Mouse (Mus musculus) mature B cell (primary cell): ENCODE measurements around the gene Slc8b1.

ENCODE experiments used
- in situ Hi-C: fragments of 300-500 bp; cut with MboI; formaldehyde crosslinking; loops from 2 replicates; pipeline ENCODE4 v1.14.3; 2019

Gene Slc8b1

DNA sequence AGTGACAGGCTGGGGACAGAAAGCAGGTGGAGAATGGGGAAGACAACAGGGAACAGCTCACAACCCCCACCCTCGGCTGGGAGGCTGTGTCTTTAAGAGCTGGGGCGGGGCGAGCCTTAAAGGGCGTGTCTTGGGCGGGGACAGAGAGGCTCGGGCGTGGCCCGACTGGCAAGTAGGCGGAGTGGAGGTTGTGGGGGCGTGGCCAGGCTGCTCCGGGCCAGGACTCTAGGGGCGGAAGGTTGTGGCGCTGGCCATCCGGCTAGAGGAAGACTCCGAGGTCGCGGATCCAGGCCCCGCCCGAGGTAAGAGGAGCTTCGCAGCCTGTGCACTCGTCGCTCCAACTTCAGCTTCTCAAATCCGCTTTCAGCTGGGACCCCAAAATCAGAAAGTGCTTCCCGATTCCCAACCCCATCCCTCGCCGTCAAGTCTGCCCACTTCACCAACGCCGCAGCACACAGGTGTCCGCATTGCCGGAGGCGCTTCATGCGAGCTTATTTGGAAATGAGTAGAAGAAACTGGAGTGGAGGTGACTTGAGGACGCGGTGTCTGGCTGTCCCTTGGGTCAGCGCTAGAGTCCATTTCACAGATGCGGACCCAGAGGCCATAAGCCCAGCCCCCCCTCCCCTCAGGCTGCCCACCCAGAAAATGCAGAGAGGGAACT, at the start of gene Slc8b1:
Slc8b1 (plus strand) TSS at position 187 of the 661 bp plus-strand sequence.
- in situ Hi-C loops: loop anchor here (25.0 kb wide), 1 partner anchor 201 kb away; the partner anchor contains the start of gene Dtx1

DNA sequence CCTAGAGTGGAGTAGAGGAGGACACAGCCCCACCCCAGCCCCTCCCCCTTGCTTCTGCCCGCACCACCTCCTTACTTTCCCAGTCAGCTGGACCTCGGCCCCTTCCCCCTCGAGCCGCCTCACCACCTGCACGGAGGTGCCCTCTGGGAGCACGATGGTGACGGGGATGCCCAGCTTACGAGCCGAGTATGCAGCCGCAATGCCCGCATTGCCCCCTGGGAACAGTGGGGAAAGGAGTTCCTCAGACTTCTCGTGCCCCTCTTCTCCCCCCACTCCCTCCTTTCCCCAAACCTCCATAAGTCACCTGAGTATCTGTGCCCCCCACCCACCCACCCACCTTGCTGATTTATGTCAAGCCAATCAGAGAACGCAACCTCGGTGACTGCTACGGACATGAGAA, 49.1 kb upstream of the Slc8b1 start:
- in situ Hi-C loops: no loop called here

DNA sequence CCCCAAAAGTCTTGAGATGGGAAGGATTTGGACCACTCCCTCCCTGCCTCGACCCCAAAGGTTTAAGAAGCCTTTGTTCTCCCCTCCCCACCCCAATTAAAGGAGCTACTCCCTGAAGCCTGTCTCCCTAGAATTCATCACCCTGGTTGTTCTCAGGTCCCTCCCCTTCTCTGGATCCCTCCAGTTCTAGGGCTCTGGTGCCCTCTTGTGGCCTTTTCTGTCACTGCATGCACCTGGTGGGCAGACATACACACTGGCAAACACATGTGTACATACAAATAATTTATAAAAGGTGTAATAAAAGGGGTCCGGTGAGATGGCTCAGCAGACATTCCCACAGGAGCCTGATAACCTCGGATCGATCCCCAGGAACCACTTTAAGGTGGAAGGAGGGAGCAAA, 46.6 kb upstream of the Slc8b1 start:
- in situ Hi-C loops: no loop called here

DNA sequence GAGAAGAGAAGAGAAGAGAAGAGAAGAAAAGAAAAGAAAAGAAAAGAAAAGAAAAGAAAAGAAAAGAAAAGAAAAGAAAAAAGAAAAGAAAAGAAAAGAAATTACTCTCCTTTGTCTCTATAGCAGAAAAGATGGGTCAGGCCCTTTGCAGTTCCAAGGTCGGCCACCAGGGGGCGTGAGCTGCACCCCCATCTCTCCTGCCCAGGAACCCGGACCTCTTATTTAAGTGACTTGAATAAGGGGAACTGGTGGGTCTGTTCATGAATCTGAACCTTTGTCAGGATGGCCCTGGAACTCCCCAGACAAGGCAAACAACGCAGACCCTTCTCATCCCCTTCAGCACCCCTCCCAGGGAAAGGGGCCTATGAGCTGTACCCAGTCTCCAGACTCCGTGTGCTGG, 45.9 kb upstream of the Slc8b1 start:
- in situ Hi-C loops: no loop called here

DNA sequence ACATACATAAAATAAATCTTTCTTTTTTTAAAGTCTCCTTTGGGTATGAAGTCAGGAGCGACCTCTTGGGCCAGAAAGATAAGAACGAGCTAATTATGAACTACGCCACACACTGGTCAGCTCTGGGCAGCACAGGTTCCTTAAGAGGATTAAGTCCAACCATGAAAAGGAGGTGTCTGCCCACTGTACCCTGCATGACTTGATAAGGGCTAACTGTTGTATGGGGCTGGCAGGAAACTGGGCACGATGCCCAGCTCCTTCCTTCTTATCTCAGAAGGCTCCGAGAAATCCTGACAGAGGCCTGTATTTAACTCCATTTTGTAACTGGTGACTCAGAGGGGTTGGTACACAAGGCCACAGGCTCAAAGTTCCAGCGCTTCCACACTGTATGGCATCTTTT, 45.1 kb upstream of the Slc8b1 start:
- in situ Hi-C loops: no loop called here

DNA sequence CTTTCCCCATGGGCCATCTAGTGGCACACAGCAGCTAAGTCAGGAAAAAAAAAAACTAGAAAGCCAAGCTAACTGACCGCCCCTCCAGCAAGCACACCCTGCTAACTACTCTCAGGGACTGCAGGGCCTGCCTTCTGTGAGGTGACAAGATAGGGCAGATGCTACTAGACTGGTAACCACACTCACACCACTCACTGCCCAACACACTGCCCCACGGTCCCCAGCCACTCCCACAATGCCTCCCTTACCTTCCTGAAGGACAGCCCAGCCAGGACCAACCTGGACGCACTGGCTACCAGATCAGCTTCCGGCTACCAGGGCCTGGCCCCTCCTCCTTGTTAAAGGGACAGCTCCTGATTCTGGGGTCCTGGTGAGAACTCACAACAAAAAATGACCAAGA, 43.9 kb upstream of the Slc8b1 start:
- in situ Hi-C loops: no loop called here

DNA sequence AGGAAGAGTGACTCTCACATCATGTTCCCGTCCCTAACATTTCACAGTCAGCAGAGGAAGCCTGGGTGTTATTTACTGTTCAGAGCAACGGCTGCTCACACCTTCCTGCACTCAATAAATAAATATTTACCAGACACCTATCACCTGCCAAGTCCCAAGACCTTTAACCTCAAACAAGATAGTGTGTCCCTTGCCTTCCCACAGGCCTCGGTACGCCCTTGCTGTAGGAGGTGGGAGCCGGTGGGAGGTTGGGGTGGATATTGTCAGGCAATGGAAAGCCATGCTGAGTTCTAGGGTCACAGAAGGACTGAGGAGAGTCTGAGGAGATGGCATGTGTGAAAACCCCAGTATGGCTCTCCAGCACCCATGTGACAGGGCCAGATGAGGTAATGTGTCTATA, 42.6 kb upstream of the Slc8b1 start:
- in situ Hi-C loops: no loop called here

DNA sequence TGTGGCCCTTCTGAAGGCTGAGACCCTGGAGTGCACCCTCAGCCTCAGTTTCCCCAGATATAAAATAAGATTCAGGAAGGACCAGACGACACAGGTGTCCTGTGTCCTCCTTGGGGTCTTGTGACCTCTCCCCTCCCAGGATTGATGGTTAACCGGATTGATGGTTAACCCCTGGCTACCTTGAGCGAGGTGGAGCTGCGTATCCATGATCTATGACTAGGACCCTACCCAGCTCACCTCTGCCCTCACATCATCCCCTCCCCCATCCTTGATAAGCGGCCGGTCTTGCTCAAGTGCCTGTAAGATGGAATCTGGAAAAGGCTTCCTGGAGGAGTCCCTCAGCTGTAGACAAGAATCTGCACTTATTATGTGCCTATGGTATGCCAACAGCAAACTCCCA, 42.1 kb upstream of the Slc8b1 start:
- in situ Hi-C loops: no loop called here

DNA sequence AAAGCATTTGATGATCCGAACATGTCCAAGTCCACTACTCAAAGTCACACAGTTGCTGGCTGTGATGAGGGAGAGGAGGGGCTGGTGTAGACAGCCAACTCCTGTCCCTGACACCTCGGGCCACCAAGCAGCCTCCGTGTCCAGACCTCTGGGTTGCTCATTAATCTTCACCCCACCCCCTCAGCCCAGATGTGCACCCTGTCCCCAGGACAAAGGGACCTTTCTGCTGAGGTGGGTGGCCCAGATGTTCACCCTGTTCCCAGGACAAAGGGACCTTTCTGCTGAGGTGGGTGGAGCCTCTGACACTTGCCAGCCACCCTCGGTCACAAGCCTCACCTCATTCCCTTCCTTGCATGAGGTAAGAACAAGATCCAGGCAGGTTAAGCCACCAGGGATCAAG, 39.4 kb upstream of the Slc8b1 start:
- in situ Hi-C loops: no loop called here

DNA sequence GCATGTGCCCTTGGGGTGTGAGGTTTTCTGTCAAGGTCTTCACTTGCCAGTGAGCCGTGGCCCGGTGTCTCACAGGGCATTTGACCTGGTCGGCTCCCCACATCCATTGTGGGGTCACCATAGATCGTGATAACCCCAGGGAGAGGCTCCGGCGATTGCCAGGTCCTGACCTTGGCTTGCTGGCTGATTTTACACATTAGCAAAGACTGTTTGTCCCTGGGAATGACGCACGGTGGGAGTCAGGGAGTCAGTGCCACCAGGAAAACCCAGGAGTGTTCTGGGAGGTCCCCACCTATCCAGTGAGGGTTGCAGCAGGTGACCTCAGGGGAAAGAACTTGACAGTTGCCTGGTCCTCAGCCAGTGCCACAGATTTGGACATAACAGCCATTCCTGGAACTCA, 38.2 kb upstream of the Slc8b1 start, which contains the start of gene Sdsl:
Sdsl (minus strand) TSS at position 41 of the 400 bp plus-strand sequence.
- in situ Hi-C loops: no loop called here

DNA sequence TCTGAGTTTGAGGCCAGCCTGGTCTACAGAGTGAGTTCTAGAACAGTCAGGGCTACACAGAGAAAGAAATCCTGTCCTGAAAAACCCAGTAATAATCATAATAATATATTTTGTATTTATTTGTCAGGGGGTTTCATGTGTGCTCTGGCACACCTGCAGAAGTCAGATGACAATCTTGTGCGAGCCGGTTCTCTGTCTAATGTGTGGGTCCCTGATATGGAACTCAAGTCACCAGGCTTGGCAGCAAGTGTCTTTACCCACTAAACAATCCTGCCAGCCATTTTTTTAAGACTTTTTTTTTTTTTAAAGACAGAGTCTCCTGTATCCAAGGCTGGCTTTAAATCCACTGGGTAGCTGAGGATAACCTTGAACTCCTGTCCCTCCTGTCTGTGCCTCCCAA, 37.6 kb upstream of the Slc8b1 start:
- in situ Hi-C loops: no loop called here

DNA sequence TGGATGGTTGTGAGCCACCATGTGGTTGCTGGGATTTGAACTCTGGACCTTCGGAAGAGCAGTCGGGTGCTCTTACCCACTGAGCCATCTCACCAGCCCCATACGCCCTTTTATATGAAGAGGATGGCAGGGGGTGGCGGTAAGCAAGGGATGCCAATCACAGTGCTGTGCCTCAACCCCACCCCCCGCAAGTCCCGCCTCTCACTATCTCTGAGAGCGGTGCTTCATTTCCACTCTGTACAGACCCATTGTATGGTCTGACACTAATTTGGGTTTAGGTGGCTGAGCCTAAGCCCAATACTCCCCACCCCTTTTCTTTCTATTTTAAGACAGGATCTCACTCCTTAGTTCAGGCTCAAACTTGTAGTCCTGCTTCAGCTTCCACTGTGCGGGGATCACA, 35.1 kb upstream of the Slc8b1 start:
- in situ Hi-C loops: no loop called here

DNA sequence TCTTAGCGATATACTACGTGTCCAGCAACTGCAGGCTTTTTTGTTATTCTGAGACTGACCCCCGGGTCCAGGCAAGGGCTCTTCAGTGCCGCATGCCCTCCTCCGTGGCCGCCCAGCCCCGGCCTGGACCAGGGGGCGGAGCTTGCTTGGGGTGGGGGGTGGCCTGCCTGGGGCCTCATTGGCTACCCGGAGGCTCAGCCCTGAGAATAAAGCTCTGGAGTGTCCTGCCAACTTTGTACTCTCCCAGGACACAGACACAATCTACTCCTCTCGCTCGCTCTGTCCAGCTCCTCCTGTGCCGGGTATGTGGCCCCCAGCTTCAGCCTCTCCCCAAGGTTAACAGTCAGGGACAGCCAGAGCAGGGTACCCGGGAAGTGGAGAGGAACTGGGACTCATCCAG, 34.7 kb upstream of the Slc8b1 start, which contains the start of gene Sds:
Sds (plus strand) TSS at position 231 of the 400 bp plus-strand sequence.
- in situ Hi-C loops: no loop called here

DNA sequence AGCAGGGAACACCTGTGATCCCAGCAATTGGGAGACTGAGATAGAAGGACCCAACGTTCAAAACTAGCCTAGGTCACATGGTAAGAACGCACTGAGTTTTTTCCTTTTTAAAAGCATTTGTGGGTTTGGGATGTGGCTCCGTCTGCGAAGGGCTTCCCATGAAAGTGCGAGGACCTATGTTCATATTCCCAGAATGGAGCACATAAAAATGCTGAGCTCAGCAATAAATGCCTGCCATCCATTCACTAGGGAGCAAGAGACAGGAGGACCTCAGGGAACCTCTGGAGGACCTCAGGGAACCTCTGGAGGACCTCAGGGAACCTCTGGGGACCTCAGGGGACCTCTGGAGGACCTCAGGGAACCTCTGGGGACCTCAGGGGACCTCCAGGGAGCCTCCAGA, 33.0 kb upstream of the Slc8b1 start:
- in situ Hi-C loops: no loop called here

DNA sequence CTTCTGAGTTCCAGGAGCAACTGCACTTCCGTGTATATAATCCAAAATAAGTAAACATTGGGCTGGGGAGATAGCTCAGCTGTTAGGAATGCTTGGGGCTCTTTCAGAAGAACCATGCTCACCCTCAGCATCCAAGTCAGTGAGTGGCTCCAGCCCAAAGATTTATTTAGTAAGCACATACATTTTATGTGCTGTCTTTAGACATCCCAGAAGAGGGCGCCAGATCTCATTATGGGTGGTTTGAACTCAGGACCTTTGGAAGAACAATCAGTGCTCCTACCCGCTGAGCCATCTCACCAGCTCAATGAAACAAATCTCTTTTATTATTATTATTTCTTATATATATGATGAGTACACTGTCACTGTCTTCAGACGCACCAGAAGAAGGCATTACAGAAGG, 31.4 kb upstream of the Slc8b1 start:
- in situ Hi-C loops: no loop called here

DNA sequence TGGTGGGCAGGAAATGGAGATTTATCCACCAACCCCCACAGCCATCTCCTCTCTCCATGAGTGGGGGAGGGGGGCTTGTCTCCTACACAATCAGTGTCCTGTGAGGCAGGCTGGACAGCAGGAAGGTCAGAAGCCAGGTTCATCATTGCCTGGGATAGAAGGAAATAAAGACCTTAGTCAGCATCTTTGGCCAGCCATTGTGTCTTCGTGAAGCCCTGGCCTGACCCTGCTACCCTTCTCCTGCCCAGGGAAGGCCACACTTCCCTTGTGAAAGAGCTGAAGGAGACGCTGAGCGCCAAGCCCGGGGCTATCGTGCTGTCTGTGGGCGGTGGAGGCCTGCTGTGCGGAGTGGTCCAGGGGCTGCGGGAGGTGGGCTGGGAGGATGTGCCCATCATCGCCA, 29.8 kb upstream of the Slc8b1 start:
- in situ Hi-C loops: no loop called here

DNA sequence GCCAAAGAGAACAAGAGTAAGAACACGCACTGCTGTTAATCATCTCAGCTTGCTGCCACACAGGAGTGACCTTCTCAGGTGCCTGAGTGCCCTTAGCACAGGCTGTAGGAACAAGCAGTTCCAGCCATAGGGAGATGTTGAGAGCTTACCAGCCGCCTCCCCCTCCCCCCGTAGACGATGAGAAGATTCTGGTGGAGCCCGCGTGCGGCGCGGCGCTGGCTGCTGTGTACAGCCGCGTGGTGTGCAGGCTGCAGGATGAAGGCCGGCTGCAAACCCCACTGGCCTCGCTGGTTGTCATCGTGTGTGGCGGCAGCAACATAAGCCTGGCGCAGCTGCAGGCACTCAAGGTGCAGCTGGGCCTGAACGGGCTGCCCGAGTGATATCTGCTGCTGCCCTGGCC, 27.6 kb upstream of the Slc8b1 start:
- in situ Hi-C loops: no loop called here

DNA sequence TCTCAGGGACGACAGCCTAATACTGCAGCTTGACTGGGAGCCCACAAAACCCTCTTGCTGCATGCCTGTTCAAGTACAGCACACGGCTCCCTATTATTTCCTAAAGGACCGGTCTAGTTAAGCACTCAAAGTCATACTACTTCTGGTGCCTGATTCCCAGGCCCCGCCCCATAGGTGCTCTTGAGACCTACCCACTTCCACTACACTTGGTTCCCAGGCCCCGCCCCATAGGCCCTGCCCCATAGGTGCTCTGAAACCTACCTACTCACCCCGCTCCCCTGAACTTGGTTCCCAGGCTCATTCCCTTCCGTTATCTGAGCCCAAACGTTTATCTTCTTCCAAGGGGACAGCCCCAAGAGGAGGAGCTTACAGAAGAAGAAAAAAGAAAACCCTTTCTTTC, 23.1 kb upstream of the Slc8b1 start:
- in situ Hi-C loops: no loop called here

DNA sequence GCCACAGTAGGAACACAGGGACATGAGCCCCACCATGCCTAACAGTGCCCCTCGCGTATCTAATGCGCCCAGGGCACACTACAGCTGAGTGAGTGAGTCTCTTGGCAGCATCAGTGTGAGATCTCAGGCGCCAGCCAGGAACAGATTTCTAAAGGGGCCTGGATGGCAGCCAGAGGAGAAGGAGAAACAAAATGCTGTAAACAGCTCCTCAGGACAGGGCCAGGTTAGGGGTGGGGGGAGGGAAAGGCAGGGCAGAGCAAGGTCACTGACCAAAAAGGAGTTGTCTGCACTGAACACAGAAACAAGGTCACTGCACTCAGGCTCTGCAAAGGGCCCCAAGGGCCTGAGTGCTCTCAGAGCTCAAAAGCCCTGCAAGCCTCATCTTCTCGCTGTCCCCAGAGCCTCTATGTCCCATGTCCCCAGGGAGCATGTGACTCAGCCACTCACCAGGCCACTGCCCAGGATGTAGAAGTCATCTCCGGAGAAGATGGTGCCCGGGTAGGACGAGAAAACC, 20.2 kb upstream of the Slc8b1 start:
- in situ Hi-C loops: no loop called here

DNA sequence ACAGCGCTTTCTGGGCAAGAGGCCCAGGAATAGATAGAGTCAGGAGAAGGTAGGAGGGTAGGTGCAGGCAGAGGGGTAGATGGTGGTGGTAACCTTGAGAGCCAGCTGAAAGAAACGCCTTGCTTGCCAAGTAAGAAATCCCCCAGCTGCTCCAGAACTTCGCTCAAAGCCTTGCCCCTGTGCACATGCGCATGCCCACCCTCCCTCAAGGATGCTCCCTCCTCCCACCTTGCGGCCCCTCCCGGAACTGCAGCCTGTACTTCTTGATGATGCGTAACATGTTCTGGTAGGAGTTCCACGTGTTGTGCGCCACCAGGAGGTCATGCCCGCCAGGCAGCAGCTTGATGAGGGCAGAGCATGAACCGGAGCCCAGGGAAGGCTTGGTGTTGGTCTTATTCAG, 18.5 kb upstream of the Slc8b1 start:
- in situ Hi-C loops: no loop called here

DNA sequence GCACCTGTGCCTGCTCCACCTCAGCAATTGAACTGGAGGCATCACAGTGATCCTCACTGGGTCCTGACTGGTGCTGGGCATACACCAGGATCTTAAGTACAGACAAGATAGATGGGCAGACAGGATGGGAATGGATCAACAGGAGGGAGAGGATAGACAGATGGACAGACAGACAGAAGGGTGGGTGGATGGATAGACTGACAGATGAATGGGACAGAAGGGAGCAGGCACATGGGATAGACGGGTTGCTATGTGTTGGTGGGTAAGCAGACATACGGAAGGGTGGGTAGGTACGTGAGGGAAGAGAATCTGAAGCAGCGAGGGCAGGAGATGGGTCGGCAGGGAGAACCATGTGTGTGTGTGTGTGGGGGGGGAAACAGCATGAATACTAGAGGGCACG, 17.5 kb upstream of the Slc8b1 start:
- in situ Hi-C loops: no loop called here

DNA sequence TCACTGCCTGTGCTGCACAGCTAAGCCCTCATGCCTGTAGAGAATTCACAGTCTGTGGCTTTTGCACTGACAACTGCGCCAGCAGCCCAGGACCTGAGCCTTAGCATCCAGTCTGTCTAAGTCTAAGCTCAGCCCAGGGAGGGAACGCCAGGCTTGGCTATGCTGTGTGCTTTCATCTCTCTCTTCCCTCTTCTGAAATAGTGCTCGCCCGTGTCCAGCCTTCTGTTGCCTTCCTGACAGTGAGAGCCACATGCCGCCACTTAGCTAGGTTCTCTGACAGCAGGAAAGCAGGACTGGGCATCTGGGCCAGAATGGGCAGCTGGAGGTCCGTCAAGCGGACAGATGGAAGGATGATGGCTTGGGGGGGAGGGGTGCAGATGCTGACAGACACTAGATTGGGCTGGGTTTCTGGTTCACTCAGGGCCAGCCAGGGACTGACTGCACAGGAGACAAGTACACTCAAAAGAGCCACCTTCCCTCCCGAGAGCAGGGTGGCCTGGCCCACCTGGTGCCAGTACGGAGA, 17.0 kb upstream of the Slc8b1 start:
- in situ Hi-C loops: no loop called here

DNA sequence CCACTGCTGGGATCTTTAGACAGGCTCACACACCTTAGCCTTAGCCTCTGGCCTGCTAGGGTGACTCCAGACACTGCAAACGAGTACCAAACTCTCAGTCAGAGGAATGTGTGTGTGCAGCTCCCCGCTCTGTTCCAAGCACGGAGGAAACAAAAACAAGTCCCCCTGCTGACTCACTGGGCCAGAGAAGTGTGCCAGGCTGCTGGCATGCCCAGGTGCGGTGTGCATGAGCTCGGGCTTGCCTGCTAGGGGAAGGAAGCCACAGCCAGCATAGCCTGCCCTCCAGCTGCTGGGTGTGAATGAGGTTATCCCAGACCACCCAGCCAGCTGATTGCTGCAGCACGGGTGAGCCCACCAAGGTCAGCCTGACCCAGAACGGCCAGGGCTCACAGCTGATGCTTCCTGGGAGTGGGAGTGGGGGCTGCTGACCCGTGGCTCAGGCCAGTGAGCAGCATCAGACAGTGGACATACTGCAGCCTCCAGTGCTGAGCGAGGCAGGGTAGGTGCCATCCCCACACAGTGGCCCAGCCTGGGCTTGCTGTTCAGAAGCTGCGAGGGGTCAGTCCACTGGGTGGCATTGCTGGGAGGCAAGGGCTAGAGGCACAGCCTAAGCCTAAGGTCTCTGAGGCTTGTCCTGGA, 15.8 kb upstream of the Slc8b1 start:
- in situ Hi-C loops: no loop called here
